Mouse (Mus musculus): ENCODE measurements around the gene Gm33543.

- TF ChIP-seq POLR2A (IDR thresholded peaks at IDR 0.05; ENCODE audit: insufficient read depth, low read length) (no peak), CTCF (IDR thresholded peaks at IDR 0.05; ENCODE audit: low read depth, low read length) (no peak), EP300 (IDR thresholded peaks at IDR 0.05; ENCODE audit: insufficient read depth, low read depth, low read length) (no peak)
Observed at GRCm38 (mm10) chr10:95839036-95839435, 3.7 kb downstream of the Gm33543 start.

Data from ES-Bruce4 (cell line).